Mouse (Mus musculus) liver (tissue): Measurements from ENCODE around the gene Tbc1d22a.

Experiments used
- DNase-seq: peaks from one replicate; pipeline ENCODE4 v3.0.0-alpha.2; 2020; ENCODE audit warnings: mixed read lengths

Gene Tbc1d22a

DNA sequence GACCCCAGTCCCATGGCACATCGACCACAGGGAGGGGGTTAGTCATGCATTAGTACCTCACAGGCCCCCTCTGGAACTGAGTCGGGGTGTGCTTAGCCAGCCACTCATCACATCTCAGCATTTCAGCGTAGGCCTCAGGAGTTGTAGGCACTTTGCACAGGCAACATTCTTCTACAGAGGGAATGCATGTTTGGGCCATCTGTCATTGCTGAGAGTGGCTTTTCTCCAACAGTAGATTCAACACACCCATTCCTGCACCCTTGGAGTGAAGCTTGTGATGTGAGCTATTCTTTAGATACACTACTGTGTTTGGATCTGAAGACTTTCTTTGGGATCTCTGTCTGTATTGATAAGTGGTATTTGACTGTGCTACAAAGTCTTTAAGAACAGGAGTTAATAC lies 75.8 kb downstream of the Tbc1d22a start:
- DNase-seq, result no peak

DNA sequence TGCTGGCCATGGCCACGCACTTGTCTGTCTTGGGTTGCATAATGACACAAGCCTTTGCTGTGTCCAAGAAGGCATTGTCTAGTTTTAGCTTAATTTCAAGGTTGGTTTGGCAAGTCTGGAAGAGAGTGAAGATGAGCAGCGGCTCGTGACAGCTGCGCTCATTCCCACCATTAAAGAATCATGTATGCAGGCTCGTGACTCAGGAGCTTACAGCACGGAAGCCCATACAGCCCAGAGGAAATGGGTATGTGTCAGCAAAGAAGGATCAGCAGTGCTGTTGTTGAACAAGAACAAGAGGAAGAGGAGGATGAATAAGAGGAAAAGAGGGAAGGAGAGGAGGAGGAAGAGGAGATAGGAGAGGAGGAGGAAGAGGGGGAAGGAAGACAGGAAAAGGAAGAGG lies 78.0 kb downstream of the Tbc1d22a start:
- no peak for DNase-seq

DNA sequence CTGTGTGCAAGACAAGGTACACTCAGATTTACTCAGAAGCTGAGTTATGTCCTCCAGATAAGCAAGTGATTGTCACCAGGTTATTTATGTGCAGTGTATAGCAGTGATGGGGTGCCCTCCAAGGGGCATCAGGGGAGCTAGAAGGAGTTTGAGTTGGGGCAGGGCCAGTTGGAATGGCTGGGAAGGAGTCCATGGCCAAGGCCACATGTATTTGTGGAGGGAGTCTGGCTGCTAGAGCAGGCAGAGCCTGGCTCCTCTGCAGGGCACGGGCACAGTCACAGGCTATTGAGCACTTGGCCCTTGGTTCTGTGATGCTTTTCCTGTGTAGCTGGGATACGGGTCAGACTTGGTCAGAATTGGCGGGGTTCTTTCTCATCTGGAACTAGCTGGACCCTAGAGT lies 80.2 kb downstream of the Tbc1d22a start:
- no peak for DNase-seq

DNA sequence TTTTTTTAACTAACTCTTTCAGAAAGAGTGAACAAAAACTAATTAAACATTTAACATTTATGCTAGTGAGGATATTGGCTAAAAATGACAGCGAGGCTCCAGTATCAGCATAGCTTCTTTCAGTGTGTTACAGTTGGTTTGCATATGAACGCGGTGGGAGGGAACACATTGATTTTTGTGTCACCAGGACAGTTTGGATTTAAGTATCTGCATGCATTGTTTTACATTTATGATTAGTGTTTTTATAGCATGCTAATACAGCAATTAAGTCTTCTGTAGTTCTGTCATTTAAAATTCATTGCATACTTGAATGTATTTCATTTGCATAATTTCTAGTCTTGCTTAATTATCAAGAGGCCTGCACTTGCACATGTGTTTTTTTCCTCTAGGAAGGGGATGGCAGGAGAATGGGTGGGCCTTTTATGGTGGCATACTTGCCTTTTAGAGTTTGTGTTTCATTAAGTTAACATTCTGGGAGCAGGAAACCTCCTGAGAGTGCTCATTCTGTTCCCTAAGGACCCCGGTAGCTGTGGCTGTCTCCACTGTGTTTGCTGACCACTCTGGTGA lies 81.5 kb downstream of the Tbc1d22a start:
- no peak for DNase-seq

DNA sequence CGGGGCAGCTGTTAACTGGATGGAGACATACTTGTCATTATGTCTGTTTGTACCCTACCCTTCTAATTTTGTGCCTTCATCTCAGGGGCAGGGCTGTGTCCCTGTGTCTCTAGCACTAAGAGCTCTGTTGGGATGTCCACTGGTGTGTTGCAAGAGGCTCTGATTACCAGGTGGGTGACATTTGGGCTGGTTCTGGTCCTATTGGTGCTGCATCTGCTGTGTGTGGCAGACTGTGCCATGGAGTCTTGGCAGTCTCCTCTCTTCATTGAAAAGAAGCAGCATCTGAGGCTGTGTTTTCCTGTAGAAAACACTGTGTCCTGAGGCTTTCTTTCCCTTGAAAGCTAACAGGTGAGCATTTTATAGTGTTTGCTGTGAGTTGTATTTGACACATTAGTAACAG lies 83.0 kb downstream of the Tbc1d22a start:
- no peak for DNase-seq

DNA sequence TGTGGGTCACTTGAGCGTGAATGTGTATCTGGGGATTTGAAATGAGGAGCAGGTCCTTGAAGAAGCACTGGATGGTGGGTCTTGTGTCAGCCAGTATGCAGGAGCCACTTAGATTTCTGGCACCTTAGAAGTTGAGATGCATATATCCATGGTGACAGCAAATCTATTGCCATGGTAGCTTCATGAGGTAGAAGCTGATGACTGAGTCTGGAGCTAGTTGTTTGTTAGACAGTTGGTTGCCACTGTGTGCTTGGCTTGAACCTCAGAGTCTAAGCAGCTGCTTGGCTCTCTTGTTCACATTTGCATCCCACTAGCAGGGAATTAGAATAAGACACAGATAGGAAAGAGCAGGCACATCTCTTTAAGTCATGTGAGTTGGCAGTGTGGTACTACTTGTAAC lies 89.6 kb downstream of the Tbc1d22a start:
- DNase-seq, result no peak

DNA sequence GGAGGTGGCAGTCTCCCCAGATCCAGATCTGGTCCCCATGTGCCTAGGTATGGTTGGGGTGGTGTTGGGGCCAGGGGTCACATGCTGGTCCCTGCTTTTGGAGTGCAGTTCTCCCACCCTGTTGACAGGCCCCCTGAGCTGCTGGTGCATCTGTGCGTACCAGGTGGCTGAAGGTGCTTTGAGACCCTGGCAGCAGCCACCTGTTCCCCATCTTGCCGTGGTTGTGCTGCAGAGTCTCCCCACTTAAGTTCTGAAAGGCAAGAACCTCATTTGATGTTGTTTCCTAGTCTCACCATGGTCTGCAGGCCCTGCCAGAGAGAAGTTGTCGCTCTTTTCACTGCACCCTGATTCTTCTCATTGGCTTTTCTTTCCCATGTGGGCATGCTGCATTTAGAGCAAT lies 90.6 kb downstream of the Tbc1d22a start:
- no peak for DNase-seq

DNA sequence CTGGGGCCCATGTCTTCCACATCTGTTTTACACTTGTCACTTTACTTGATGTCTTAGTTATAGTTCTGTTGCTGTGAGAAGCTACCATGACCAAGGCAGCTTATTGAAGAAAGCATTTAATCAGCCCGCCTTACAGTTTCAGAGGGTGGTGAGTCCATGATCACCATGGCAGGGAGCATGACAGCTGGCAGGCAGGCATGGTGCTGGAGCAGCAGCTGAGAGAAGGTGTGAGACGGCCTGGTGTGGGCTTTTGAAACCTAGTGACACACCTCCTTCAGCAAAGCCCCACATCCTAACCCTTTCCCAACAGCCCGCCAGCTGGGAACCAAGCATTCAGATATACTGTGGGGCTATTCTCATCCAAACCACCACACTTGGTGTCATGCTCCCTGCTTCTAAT lies 91.0 kb downstream of the Tbc1d22a start:
- DNase-seq, result no peak

DNA sequence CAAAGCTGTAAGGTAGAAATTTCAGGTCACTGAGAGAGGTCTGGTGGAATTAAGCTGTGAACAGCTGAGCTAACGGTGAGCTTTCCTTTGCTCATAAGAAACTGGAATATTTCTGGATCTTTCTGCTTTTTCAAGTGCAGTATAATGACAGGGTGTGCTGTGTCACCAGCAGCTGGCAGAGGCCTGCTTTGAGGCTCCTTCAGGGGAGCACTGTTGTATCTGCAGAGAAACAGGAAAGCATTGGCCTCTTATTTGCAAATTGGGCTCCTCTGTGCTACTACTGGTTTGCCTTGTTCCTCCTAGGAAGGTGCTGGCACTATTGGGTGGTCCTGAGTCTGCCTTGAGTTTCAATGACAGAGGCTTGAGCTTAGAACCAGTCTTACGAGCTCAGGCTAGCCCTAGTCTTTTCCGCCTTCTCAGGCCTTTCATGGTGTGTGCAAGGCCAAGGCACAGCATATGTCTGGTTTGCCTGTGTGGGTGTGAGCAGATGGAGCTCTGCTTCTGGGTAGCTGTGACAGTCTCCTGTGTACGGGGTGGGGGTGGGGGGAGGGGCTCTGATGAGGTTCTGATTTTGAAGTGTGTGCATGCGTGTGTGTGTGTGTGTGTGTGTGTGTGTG lies 95.1 kb downstream of the Tbc1d22a start:
- DNase-seq, result no peak

DNA sequence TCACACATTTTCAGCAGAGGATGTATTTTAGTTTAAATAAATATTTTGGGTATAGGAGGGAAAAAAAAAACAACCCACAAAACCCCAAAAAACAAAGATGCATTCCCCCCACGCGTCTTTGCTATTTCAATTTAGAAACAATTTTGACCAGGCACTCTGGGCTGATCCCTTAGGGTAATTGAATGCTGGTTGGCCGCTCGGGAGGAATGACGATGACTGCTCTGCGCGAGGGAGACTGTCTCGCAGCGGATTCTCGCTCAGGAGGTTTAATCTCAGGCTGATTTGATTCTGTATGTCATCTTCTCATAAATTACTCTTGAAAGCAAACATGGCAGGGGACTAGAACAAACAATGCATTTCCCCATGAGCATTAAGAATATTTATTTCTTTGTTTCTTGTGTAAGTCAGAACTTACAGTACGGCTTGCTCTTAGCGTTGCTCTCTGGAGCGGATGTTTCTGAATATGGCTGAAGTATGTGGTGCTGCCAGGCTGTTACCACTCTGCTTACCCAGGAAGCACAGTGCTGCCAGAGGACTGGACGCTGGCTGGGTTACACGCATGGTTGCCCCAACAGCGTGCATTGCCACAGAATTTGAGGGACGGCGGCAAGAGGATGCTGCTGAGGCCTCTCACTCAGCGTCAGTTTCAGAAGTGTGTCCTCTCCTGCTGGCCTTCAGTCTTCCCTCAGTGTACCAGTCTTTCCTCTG lies 106.7 kb downstream of the Tbc1d22a start:
- no peak for DNase-seq

DNA sequence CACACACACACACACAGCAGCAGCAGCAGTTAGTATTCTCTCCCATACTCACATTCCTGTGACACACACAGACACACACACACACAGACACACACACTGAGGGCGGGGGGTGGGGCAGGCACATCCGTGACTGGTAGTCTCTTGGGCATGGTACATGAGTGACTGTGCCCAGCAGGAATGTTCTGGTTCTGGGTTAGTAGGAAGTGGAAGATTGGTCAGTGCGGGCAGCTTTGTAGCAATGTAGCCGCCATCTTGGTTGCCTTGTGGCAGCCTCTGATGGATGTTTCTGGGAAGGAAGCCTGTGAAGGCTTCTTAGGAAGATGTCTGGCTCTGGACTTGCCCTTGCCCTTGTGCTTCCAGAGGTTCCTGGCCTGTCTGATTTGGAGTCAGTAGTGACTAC lies 112.1 kb downstream of the Tbc1d22a start:
- no peak for DNase-seq

DNA sequence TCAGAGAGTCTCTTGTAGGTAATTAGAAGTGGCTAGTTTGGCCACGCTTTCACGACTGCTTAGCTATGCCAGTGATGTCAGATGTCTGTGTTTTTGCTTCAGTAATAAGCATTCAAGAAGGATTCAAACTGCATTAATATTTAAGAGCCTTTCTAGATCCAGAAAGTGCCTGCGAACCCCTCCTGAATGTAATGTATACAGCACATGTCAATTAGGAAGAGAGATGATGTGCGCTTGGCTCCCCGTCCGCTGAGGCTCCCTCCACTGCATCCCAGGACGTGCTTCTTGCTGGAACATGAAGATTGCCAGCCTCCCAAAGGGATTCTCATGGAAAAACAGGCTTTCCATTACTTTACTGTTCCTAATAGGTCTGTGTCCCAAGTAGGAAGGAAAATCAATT lies 115.7 kb downstream of the Tbc1d22a start:
- DNase-seq, result no peak

DNA sequence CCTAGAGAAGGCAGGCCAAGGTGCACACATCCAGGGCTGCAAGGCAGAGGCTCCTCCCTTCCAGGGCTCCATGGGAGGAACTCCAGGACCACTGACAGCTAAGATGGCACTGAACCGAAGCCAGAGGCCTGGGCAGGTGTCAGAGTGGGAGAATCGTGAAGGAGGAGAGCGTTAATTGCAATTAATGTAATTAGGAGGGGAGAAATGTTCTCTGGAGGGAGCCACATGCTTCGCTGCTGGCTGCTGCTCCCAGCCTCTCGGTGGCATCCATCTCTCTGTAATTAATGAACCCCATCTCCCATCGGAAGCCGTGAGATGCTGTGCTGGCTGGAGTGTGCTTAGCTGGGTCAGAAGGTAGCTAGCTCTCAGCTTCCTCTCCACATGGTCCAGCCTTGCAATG lies 116.2 kb downstream of the Tbc1d22a start:
- no peak for DNase-seq

DNA sequence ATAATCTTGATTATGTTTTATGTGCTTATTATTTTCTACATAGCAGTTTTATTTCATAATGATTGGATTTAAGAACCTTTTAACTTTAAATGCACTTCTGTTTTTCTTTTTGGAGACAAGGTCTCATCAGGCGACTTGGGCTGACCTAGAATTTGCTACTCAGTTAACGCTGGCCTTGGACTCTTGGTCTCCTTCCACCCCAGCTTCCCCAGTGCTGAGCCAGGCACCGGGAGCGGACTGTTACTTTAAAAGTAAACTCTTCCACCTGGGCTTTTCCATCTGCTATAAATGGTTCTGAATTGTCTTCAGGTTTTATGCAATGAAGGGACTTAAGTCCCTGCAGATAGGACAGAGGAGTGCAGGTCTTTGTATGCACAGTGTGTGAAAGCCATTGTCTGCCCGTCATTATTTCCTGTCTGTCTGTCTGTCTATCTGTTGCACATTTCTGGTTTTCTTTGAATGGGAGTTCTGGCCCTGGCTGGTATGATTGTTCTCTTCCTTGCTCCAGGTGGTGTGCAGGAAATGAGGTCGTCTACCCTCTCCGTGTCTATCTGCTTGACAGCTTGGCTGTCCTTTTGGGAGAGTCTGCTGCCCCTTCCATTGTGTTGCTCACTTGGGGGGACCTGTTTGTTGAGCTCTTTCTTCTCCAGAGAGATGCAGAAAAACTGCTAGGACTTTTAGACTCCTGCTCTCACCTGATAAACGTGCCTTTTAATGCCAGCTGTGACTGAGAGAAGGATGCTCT lies 117.4 kb downstream of the Tbc1d22a start:
- DNase-seq, result no peak

DNA sequence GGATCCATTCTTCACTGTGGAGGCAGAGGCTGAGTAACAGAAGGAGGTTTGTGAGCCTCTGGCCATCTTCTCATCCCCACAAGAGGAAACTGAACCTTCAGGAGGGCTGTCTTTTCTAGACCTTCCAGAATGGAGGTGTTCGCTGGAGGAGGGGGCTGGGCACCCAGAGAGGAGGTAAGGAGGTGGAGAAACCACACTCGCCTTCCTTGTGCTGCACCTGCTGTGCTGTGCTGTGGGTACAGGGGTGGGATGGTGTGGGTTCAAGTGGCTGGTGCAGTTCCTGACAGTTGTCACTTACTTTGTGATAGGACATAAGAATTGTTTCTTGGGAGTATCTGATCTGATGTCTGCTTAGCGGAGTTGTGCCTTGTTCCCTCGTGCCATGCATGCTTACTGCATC lies 118.9 kb downstream of the Tbc1d22a start:
- DNase-seq, result no peak

DNA sequence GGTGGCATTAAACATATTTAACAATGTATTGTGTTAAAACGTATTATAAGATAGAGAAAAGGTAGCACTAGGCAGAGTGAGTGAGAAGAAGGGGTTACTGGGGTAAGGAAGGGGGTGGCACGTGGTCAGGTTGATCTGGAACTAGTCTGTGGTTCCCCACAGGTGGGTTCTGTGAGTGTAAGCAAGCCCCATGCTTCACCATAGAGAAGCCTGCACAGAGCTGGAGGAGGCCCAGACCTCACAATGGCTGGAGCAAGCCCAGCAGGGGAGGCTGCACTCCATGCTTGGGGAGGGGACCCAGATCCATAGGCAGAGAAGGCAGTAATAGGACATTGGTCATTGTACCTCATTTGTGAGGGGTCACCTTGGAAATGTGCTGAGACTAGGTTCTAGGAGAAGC lies 119.3 kb downstream of the Tbc1d22a start:
- no peak for DNase-seq

DNA sequence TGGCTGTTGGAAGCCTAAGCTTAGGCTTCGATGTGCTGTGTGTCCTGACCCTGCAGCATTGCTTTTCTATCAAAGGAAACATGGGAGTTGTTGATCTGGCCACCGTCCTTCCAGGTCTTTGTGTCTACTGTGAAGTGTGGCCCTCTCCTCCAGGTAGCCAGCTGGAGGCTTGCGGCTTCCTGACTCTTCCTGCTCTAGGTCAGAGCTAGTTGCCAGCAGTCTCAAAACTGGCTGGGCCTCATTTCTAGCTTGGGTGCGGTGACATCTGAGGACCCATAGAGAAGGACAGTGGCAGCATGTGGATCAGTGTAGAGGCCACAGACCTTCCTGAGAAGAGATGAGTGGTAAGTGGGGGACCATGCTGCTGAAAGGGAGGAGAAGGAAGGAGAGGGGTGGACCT lies 120.0 kb downstream of the Tbc1d22a start:
- DNase-seq, result no peak

DNA sequence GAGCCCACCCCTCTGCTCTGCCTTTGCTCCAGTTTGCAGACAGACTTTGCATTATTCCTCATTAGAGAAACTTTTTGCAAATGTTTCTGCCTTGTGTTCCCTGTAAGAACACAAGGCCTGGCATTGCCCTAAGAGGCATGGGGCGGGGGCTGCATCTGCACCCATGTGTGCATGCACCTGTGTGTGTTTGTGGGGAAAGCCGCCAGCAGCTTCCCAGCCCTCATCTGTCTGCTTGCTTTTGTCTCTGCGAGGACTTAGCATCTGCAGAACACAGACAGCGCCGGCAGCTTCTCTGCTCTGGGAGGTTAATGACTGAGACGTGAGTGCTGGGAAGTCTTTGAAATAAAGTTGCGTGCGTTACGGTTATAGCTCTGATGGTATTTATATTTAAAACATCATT lies 120.5 kb downstream of the Tbc1d22a start:
- no peak for DNase-seq

DNA sequence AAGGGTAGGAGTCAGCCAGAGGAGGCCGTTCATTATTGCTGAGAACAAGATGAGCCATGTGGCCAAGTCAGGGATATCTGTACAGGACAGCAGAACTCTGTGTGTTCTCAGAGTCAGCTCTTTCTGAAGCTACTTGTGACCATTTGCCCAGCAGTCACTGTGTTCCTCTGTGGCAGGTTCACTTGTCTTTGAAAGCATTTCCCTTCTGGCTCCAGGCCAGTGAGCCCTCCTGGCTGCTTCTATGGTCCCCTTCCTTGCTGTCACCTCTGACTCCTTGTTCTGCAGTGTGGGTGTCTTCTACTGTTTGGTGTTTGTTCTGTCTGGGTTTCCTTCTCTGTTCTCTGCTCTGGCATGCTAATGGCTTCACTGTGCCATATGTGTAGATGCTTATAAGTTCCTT lies 121.5 kb downstream of the Tbc1d22a start:
- DNase-seq, result no peak

DNA sequence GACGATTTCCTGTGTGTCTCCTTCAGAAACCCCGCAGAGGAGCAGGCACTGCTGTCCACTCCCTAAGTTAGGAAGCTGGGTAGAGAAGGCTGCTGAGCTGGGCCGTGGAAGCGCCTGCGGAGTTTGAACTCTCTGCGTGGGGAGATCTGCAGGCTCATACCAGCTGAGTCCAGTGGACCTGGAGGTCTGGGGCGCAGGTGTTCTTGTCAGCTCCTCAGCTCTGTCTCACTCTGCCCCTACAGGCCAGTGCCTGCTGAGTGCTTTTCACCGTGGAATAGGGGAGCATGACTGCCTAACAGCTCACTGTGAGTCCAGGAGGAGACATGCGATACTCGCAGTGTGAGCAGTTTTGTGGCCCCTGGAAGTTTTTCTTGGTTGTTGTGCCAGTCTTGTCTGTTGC lies 123.5 kb downstream of the Tbc1d22a start:
- no peak for DNase-seq

DNA sequence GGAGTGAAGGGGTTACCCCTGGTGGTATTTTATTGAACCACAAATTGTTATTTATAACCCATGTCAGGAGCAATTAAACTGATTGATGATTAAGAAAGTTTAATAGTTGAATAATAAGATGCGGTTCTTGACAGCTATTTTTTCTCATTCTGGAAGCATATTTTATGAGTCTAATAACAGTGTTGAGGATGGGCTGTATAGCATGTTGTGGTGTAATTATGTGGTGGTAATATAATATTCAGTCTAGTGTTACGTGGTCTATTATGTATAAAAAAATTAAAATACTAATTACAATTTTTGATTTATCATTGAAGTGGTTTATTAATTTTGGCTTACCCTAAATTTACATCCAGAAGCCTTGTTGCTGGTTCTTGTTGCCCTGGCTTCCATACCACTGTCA lies 125.5 kb downstream of the Tbc1d22a start:
- no peak for DNase-seq

DNA sequence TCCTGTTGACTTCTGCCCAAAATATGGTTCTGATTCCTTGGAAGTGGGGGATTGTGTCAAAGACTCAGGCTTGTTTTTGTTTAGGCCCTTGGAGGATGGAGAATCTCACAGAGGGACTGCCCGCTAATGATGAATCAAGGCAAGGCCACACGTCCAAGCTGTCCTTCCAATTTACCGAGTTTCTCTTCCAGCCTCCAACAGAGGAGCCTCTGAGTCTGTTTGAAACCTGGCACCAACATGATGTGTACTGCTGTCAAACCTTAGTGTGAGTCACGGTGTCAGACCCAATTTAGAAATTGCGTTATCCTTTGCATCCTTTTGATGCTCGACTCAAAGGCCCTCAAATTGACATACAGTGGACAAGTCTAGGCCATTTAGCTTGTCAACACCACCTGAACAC lies 126.5 kb downstream of the Tbc1d22a start:
- DNase-seq, result no peak

DNA sequence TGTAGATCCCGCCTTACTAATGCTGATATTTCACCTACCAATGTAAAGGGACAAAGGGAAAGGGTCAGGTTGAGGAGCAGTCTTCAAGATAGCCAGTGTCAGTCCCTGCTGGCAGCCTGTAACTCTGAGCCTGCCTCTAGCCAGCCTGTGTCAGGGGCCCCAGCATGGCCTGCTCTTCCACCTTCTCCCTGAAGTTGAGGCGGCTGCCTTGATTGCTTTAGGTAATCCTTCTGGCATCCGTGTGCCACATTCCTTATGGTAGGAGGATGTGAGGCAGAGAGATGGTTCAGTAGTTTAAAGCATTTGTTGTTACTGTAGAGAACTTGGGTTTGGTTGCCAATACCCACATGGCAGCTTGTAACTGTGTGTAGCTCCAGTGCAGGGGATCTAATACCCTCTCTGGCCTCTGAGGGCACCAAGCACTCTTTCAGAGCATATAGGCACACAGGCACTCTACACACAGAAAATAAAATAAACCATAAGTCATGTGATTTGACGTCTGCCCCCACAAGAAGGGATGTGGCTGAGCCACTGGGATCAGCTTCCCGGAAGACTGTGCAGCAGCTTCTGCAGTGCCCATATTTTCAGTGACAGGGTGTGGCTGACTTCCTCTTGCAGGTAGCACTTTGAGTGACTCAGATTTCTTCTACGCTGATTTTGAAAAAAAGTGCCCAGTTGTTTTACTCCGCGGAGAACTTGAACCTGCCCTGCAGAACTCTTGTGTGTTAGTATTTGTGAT lies 128.5 kb downstream of the Tbc1d22a start:
- DNase-seq, result no peak
